Mouse (Mus musculus) left cerebral cortex, postnatal 14 days (tissue): ENCODE measurements around the gene Gm28051. TPM values are rescaled to one million over a fixed set of nuclear protein-coding genes. Genes with fewer than 3 reads are reported as not detected.

ENCODE experiments used
- DNase-seq, 2 experiments: peaks; one replicate each; pipeline ENCODE4 v3.0.0; 2021 to 2022; ENCODE audit warnings: low spot score in 2 of 2, mixed read lengths in 1 of 2
- intact Hi-C: fragments of 180-260 bp; cut with DNase I; formaldehyde crosslinking; loops from one replicate; pipeline ENCODE4 v1.15.1; 2025
- total RNA-seq, 2 experiments: library from RNA; stranded (reverse); gene quantifications; 2 replicates each; pipeline ENCODE4 v1.2.3; 2021

Gene Gm28051
- total RNA-seq, 2 experiments from 2014 or later, result not detected

GRCm38 (mm10) chr12:102713153-102713865 lies 44.3 kb downstream of the Gm28051 start:
- DNase-seq, result no peak
- intact Hi-C loops, result no loop called here

- intact Hi-C loops, result no loop called here
- DNase-seq, result no peak
Measured at GRCm38 (mm10) chr12:102710851-102711375, 46.7 kb downstream of the Gm28051 start.

- no peak for DNase-seq
- intact Hi-C loops, result loop anchor here (5.0 kb wide), 2 partner anchors 133 to 188 kb away; no protein-coding TSS in a partner anchor
Measured at GRCm38 (mm10) chr12:102709896-102710295, 47.7 kb downstream of the Gm28051 start.

GRCm38 (mm10) chr12:102708220-102708619 lies 49.3 kb downstream of the Gm28051 start:
- DNase-seq, result no peak
- intact Hi-C loops, result loop anchor here (5.0 kb wide), 2 partner anchors 131 to 186 kb away; no protein-coding TSS in a partner anchor

GRCm38 (mm10) chr12:102706833-102707463 lies 50.6 kb downstream of the Gm28051 start:
- intact Hi-C loops, result loop anchor here (5.0 kb wide), 2 partner anchors 130 to 185 kb away; no protein-coding TSS in a partner anchor
- no peak for DNase-seq

- intact Hi-C loops, result loop anchor here (5.0 kb wide), 2 partner anchors 129 to 184 kb away; no protein-coding TSS in a partner anchor
- DNase-seq, result no peak
Measured at GRCm38 (mm10) chr12:102705906-102706640, 51.5 kb downstream of the Gm28051 start.

- intact Hi-C loops, result loop anchor here (5.0 kb wide), 2 partner anchors 128 to 183 kb away; no protein-coding TSS in a partner anchor
- peak; percentile 90 to 94 for DNase-seq
Measured at GRCm38 (mm10) chr12:102705216-102705871, 52.2 kb downstream of the Gm28051 start.

GRCm38 (mm10) chr12:102704457-102705198 lies 52.9 kb downstream of the Gm28051 start, which contains the start of gene Itpk1:
TSS of gene Itpk1 (minus strand) at chr12:102704930.
- peak in 1 of 2 experiments; percentile 30 for DNase-seq
- intact Hi-C loops, result loop anchor here (5.0 kb wide), 2 partner anchors 127 to 182 kb away; no protein-coding TSS in a partner anchor

- no peak for DNase-seq
- intact Hi-C loops, result no loop called here
Measured at GRCm38 (mm10) chr12:102703921-102704408, 53.6 kb downstream of the Gm28051 start.

GRCm38 (mm10) chr12:102703441-102703840 lies 54.1 kb downstream of the Gm28051 start:
- DNase-seq, result no peak
- intact Hi-C loops, result no loop called here

DNA sequence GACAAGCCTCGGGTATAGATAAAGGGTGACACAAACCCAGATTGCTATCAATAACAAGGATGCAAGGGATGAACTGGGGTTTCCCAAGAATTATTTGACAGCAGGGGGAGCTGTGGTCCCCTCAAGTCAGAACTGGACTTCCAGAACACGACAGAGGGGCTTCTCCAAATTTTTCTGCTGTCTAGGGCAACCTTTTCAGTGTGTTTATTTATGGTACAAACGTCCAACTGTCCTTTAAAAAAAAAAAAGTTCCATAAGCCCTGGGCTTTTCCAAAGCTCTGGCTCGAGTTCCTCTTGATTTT lies 54.5 kb downstream of the Gm28051 start:
- DNase-seq, result peak; percentile 52 to 73
- intact Hi-C loops, result no loop called here

DNA sequence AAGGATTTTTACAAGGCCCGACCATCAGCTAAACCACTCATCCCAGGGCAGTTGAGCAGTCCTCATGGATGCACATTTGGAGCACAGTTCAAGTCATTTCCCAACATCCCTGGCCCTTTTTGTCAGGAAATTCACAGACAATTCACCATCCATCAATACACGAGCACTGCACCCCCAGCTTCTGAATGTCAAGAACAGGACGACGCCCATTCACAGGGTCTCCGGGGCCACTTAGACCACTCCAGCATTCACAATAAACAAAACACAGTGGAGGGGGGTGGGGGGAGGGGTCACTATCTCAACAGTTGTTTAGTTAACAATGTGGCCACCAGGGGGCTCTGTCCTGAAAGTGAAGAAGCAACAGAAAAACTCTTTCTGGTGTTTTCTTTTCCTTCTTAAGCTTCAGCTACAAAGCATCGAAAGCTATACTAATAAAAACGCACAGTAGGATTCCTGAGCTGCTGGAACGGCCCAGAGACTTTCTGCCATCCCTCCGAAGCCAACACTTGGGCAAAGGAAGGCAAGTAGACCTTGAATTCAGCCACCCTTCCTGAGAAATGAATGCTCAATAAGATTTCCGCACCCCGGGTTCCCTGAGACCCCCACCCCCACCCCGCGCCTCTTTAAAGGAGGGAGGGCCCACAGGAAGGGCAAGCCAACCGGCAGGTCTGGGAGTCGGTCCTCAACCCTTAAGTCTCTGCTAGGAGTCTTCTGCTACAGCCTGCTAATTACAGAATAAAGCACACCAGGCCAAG lies 55.0 kb downstream of the Gm28051 start:
- intact Hi-C loops, result no loop called here

DNA sequence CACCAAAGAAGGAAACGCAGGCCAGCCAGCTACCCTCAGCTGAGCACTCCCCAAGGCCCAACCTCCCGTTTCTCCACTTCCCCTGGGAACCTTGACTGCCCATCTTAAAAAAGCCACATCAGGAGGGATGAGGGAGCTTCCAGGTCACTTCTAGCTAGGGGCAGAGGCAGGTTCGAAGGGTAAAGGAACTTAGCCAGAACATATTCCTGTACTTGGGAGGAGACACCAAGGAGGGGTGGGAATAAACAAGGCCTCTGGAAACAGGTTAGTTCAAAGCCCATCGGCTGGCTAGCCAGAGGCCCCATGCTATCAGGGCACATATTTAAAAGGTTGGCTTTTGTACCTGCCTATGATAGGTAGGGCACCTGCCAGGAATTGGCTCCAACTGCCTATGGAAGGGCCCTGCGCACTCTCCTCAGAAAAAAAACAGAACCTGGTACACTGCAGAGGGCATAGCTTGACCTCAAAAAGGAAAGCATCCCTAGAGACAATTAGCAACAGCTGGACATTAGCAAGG lies 55.8 kb downstream of the Gm28051 start:
- DNase-seq, result no peak
- intact Hi-C loops, result no loop called here

More for the DNA sequence above, 55.0 kb downstream of the Gm28051 start:
- peak; percentile 85 to 88 for DNase-seq

DNA sequence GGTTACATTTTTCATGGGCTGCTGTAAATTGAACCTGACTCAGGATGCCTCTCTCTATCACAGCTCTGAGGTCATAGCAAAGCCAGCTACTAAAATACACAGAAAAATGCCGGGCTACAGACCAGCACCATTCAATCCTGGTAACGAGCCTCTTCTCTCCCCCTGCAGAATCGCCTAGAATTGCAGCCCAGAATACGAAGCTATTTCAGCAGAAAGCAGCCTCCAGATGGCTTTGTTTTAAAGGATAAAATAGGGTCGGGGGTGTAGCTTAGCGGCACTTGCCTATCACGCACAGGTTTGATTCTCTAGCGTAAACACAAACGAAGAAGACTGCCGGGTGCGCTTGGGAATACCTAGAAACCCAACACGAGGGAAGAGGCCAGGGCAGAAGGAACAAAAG lies 57.1 kb downstream of the Gm28051 start:
- intact Hi-C loops, result no loop called here
- DNase-seq, result peak; percentile 43 to 50

GRCm38 (mm10) chr12:102699156-102699555 lies 58.4 kb downstream of the Gm28051 start:
- DNase-seq, result no peak
- intact Hi-C loops, result no loop called here

DNA sequence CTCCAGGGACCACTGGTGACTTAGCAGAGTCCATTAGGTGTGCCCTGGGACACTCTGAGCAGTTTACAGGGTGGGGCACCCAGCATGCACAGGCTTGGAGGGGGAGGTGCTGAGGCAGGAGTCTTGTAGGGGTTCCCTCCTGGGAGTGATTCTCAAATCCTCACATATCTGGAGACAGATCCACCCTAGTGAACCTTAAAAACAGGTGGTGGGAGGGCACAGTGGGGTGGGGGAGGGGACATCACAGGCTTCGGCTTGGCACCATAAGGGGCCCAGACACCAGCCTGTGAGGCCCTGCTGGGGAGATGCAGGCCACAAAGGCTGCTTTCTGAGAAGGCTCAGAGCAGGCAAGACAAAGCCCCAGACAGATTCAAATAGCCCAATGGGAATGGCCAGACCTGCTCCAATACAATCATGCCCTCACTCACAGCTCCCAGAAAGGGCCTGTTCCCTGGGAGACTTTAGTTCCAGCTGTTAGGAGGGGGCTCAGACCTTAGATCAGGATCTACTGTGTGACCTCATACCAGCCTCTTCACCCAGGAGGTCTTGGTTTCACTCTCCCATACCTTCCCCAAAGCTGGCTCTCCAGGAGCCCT lies 59.4 kb downstream of the Gm28051 start:
- no peak for DNase-seq
- intact Hi-C loops, result no loop called here

- intact Hi-C loops, result no loop called here
- DNase-seq, result no peak
Measured at GRCm38 (mm10) chr12:102697381-102697780, 60.2 kb downstream of the Gm28051 start.
